Mouse (Mus musculus): Measurements from ENCODE around the gene Zfp523.

GRCm38 (mm10) chr17:28235982-28236635, 59.2 kb downstream of the Zfp523 start:
- TF ChIP-seq POLR2A (IDR thresholded peaks at IDR 0.05; ENCODE audit: borderline replicate concordance, extremely low read depth, low read depth, low read length) (no peak), CTCF (IDR thresholded peaks at IDR 0.05; ENCODE audit: insufficient read depth, low read length) (no peak)
